Mouse (Mus musculus): ENCODE measurements at regions not wholly inside any gene's neighbourhood (a gene's known extent, or its start where the extent isn't known, plus 50 kb on each side); places are given as distances from the start of the nearest gene placed in this dataset.

DNA sequence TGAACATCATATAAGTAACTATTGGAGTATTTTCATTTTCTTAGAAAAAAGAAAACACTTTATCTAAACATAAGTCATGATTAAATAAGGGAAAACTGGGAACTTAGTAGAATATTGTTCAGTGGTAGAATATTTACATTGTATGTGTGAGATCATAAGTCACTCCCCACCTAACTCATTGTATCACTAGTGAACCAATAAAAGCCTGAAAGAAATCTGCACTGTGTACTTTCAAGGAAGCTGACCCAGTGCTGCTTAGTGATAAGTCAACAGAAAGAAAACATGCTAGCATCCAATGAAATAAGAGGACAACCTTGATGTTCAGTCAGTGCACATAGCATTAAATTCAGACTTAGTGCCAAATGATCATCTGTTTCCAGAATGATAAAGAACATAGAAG lies 795.7 kb upstream of the A1bg start:
- Histone ChIP-seq H3K27me3 (ENCODE audit: insufficient read depth, low read length) (no peaks in the 10 kb centered on the region), H3K4me1 (replicated peaks; ENCODE audit: low read depth, low read length) (no peaks in the 10 kb centered on the region), H3K36me3 (ENCODE audit: insufficient read depth, low read length) (no peaks in the 10 kb centered on the region), H3K9me3 (ENCODE audit: low read length) (no peaks in the 10 kb centered on the region), H3K4me3 (replicated peaks; ENCODE audit: low read length) (no peak overlapping the region)
- no peak for TF ChIP-seq CTCF (conservative IDR thresholded peaks at IDR 0.05; ENCODE audit: low read length)
- no peak for TF ChIP-seq POU5F1 (IDR thresholded peaks at IDR 0.05; ENCODE audit: borderline replicate concordance, low read length)
- no peak for TF ChIP-seq NANOG (IDR thresholded peaks at IDR 0.05; ENCODE audit: borderline replicate concordance, low read length)

DNA sequence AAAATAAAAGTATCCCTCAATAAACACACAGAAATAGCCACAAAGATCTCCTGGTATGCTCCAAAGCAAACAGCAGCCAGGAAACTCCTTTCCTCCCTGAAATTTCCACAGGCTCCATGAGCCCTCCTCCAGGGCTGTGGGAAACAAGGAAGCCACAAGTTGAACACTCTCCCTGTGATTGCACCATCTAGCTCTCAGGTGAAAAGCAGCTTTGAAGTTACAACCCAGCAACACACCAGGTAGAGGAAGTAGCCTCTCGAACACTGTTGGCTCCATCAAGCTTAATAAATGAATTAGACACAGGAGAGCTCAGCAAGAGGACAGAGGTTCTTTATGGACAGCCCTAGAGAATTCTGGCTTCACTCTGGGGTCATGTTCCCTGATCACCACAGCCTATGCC lies 794.4 kb upstream of the A1bg start:
- Histone ChIP-seq H3K27me3 (ENCODE audit: insufficient read depth, low read length) (no peaks in the 10 kb centered on the region), H3K4me3 (replicated peaks; ENCODE audit: low read length) (no peak overlapping the region), H3K4me1 (replicated peaks; ENCODE audit: low read depth, low read length) (no peaks in the 10 kb centered on the region), H3K36me3 (ENCODE audit: insufficient read depth, low read length) (no peaks in the 10 kb centered on the region), H3K9me3 (ENCODE audit: low read length) (no peaks in the 10 kb centered on the region)
- TF ChIP-seq POU5F1 (IDR thresholded peaks at IDR 0.05; ENCODE audit: borderline replicate concordance, low read length) (no peak), CTCF (conservative IDR thresholded peaks at IDR 0.05; ENCODE audit: low read length) (no peak), NANOG (IDR thresholded peaks at IDR 0.05; ENCODE audit: borderline replicate concordance, low read length) (no peak)

DNA sequence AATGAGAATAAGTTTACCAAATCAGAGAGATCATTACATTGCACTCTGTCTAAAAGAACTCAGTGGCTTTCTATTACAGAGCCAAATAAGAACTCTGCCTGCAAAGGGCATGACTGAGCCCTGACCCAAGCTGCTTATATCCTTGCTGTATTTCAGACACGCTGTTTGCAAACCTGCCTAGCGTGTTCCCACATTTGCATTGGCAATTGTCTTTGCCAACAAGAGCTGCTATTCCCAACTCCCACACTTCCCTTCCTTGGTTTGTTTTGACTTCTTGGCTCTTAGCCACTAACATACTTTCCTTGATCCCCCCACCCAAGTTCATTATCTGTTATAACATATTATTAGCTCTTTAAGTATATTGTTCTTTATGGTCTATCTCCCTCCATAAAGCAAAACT lies 791.1 kb upstream of the A1bg start:
- no peak overlapping the region for H3K4me3 ChIP-seq (replicated peaks; ENCODE audit: low read length)
- no peaks in the 10 kb centered on the region for H3K4me1 ChIP-seq (replicated peaks; ENCODE audit: low read depth, low read length)
- H3K9me3 ChIP-seq (ENCODE audit: low read length): no peaks in the 10 kb centered on the region
- no peaks in the 10 kb centered on the region for H3K27me3 ChIP-seq (ENCODE audit: insufficient read depth, low read length)
- H3K36me3 ChIP-seq (ENCODE audit: insufficient read depth, low read length): no peaks in the 10 kb centered on the region
- no peak for TF ChIP-seq NANOG (IDR thresholded peaks at IDR 0.05; ENCODE audit: borderline replicate concordance, low read length)
- TF ChIP-seq POU5F1 (IDR thresholded peaks at IDR 0.05; ENCODE audit: borderline replicate concordance, low read length): no peak
- no peak for TF ChIP-seq CTCF (conservative IDR thresholded peaks at IDR 0.05; ENCODE audit: low read length)

DNA sequence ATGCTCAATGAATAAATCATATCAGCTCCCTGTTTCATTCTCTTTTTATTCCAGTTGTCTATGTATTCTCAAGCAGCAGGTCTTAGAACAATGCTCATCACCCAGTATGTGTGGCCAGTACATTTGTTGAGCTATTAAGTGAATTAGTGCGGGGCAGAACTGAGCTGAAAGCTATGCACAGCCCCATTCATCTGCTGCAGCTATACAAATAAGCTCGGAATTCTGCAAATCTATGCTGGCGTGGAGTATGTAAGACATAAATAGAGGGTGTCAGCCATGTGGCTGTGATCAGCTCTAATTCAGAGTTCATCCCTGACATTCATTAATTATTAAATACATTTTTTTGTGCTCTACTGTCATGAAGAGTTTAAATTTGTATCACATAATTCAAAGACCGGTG lies 786.1 kb upstream of the A1bg start:
- Histone ChIP-seq H3K27me3 (ENCODE audit: insufficient read depth, low read length) (no peaks in the 10 kb centered on the region), H3K36me3 (ENCODE audit: insufficient read depth, low read length) (no peaks in the 10 kb centered on the region), H3K9me3 (ENCODE audit: low read length) (no peaks in the 10 kb centered on the region), H3K4me1 (replicated peaks; ENCODE audit: low read depth, low read length) (no peaks in the 10 kb centered on the region), H3K4me3 (replicated peaks; ENCODE audit: low read length) (no peak overlapping the region)
- TF ChIP-seq POU5F1 (IDR thresholded peaks at IDR 0.05; ENCODE audit: borderline replicate concordance, low read length) (no peak), NANOG (IDR thresholded peaks at IDR 0.05; ENCODE audit: borderline replicate concordance, low read length) (no peak), CTCF (conservative IDR thresholded peaks at IDR 0.05; ENCODE audit: low read length) (no peak)

DNA sequence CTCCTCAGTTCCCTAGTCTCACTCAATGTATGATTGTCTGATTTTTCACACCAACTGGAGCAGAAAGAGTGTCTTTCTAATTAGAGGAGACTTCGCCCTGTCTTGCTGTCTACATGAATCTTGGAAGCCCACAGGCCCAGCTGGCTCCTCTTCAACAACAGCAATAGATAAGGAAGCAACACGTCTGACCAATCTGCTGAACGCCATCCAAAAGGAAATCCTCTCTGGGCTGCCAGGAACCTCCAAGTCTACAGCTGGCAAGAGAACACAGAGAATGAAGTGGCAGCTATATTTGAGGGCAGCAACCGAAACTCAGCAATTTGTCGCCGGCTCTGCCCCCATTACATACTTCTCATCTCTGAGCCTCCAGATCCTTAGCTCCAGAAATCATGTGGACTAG lies 785.1 kb upstream of the A1bg start:
- H3K4me1 ChIP-seq (replicated peaks; ENCODE audit: low read depth, low read length): no peaks in the 10 kb centered on the region
- no peaks in the 10 kb centered on the region for H3K9me3 ChIP-seq (ENCODE audit: low read length)
- no peak for TF ChIP-seq NANOG (IDR thresholded peaks at IDR 0.05; ENCODE audit: borderline replicate concordance, low read length)
- no peak for TF ChIP-seq CTCF (conservative IDR thresholded peaks at IDR 0.05; ENCODE audit: low read length)
- H3K36me3 ChIP-seq (ENCODE audit: insufficient read depth, low read length): no peaks in the 10 kb centered on the region
- H3K27me3 ChIP-seq (ENCODE audit: insufficient read depth, low read length): no peaks in the 10 kb centered on the region
- H3K4me3 ChIP-seq (replicated peaks; ENCODE audit: low read length): no peak overlapping the region

DNA sequence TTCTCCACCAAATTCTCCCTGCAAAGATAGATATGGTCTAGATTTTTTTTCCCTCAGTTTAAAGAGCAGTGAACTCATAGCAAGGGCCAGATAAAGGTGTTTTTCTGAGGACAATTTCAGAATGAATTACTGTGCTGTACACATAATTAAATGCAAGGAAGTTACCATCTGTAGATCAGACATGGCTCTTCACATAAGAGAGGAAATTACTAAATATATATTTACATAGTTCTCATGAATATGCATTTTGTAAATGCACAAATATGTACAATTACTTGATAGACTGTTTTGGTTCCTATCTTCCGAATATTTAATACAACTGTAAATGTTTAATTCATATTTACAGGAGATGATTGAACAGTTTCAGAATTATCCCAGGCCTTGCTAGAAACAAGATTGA lies 769.9 kb upstream of the A1bg start:
- H3K27me3 ChIP-seq (ENCODE audit: insufficient read depth, low read length): no peaks in the 10 kb centered on the region
- H3K9me3 ChIP-seq (ENCODE audit: low read length): no peaks in the 10 kb centered on the region
- H3K4me3 ChIP-seq (replicated peaks; ENCODE audit: low read length): no peak overlapping the region
- H3K4me1 ChIP-seq (replicated peaks; ENCODE audit: low read depth, low read length): no peaks in the 10 kb centered on the region
- no peak for TF ChIP-seq POU5F1 (IDR thresholded peaks at IDR 0.05; ENCODE audit: borderline replicate concordance, low read length)
- no peaks in the 10 kb centered on the region for H3K36me3 ChIP-seq (ENCODE audit: insufficient read depth, low read length)

DNA sequence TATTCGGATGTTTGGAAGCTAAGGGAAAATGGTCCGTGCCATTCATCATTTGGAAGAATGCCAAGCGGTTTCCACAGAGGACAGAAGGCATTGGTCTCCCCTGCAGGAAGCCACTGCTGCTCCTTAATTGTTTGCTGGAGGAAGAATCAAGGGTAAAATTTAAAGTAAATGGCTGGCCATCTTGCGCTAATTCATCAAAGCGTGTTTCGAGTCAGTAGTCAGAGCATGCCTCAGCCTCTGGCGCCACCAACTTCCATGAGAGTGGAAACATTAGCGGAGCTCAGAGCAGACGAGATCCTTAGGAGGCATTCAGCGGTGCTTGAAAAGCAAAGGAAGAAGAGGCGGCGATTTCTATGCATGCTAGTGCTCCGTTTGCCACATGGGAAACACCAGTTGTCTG lies 767.6 kb upstream of the A1bg start:
- TF ChIP-seq POU5F1 (IDR thresholded peaks at IDR 0.05; ENCODE audit: borderline replicate concordance, low read length): no peak
- no peak for TF ChIP-seq NANOG (IDR thresholded peaks at IDR 0.05; ENCODE audit: borderline replicate concordance, low read length)
- TF ChIP-seq CTCF (conservative IDR thresholded peaks at IDR 0.05; ENCODE audit: low read length): no peak
- no peaks in the 10 kb centered on the region for H3K4me1 ChIP-seq (replicated peaks; ENCODE audit: low read depth, low read length)
- H3K9me3 ChIP-seq (ENCODE audit: low read length): no peaks in the 10 kb centered on the region
- no peaks in the 10 kb centered on the region for H3K36me3 ChIP-seq (ENCODE audit: insufficient read depth, low read length)
- H3K4me3 ChIP-seq (replicated peaks; ENCODE audit: low read length): no peak overlapping the region
- no peaks in the 10 kb centered on the region for H3K27me3 ChIP-seq (ENCODE audit: insufficient read depth, low read length)

DNA sequence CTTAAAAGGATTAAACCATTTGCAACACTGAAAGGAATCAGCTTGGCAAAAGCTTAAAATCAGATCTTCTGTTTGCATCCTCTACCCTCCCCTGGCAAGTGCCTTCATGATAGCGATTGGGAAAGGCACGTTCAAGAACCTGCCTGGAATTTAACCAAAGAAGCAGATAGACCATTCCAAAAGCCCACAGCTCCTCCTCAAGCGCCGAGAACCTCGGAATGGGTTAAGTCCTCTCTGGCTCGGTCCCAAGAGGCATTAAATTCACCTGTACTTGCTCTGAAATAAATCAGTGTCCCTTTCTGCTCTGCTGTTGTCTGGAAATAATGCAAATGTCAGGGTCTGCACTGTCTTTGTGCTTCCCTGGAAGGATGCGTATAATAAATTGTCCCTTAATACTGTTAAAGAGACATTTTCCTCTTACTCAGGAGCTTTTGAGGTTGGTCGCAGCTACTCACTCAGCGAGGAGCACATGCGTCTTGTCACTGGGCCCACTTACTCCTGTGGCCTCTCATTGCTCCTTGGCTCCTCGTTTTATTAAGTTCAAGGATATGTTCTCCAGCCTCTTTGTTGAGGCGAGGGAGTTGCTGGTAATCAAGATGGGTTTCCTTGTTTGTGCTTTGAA lies 767.1 kb upstream of the A1bg start:
- Histone ChIP-seq H3K36me3 (ENCODE audit: insufficient read depth, low read length) (no peaks in the 10 kb centered on the region), H3K4me1 (replicated peaks; ENCODE audit: low read depth, low read length) (no peaks in the 10 kb centered on the region), H3K9me3 (ENCODE audit: low read length) (no peaks in the 10 kb centered on the region), H3K4me3 (replicated peaks; ENCODE audit: low read length) (no peak overlapping the region), H3K27me3 (ENCODE audit: insufficient read depth, low read length) (no peaks in the 10 kb centered on the region)
- TF ChIP-seq CTCF (conservative IDR thresholded peaks at IDR 0.05; ENCODE audit: low read length) (no peak), NANOG (IDR thresholded peaks at IDR 0.05; ENCODE audit: borderline replicate concordance, low read length) (no peak)

DNA sequence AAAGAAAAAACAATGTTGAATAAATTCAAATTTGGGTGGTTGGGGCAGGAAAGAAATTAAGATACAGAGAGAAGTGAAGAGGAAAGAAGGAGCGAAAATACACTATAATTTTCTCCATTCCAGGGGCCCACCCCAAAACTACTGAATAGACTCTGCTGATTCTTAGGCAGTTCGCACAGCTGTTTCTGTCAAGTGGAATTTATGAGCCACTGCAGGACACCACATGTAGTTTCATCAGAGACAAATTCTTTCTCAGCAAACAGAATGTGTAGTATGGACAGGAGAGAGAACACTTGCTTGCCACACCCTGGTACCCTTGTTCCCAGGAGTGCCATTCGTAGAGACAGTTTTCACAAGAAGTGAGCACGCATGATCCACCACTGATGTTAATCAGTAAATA lies 760.2 kb upstream of the A1bg start:
- no peaks in the 10 kb centered on the region for H3K27me3 ChIP-seq (ENCODE audit: insufficient read depth, low read length)
- H3K4me1 ChIP-seq (replicated peaks; ENCODE audit: low read depth, low read length): no peaks in the 10 kb centered on the region
- H3K9me3 ChIP-seq (ENCODE audit: low read length): no peaks in the 10 kb centered on the region
- H3K36me3 ChIP-seq (ENCODE audit: insufficient read depth, low read length): no peaks in the 10 kb centered on the region
- no peak overlapping the region for H3K4me3 ChIP-seq (replicated peaks; ENCODE audit: low read length)
- no peak for TF ChIP-seq CTCF (conservative IDR thresholded peaks at IDR 0.05; ENCODE audit: low read length)
- TF ChIP-seq POU5F1 (IDR thresholded peaks at IDR 0.05; ENCODE audit: borderline replicate concordance, low read length): no peak
- no peak for TF ChIP-seq NANOG (IDR thresholded peaks at IDR 0.05; ENCODE audit: borderline replicate concordance, low read length)
